Mouse (Mus musculus): ENCODE measurements around the gene Usp22.

DNA sequence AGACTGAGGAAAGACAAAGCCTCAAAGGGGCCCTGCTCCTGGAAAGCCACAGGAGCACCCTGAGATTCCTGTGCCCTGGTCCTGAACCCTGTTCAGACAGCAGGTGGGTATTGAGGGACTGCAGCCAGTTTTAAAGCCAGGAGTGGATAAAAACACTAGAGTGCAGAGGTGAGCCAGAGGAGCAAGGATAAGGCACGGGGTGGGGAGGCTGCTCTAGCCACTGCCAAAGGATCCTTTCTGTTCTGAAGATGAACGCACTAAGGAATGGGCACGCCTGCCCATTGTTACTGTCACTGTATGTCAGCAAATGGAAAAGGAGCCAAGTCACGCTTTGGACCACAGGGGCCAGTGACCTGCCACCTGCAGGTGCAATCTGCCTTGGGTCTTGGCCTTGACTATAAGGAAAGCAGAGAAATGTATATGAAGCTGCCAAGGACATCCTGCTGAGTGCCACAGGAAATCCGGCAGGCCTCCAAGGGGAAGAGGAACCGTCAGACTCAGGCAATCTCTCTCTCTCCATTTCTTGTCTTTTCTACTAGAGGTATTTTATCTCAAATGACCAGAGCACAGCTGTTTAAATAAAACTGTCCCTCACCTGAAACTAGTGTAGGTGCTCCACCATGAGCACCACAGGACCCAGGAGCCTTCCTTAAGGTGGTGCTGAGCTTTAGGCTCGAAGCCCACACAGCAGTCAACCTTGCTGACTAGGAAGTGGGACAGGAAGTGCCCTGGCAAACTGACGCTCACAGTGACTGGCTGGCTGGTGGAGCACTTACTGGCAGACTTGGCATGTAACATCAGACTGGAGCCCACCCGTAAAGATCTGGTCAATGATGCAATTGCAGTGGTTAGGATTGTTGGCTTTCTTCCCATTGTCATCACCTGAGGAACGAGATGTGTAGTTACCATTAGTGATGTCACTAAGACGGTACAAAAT lies 14.8 kb downstream of the Usp22 start:
- TF ChIP-seq CTCF (IDR thresholded peaks at IDR 0.05; ENCODE audit: insufficient read depth, low read depth, low read length) (no peak), POLR2A (IDR thresholded peaks at IDR 0.05; ENCODE audit: insufficient read depth, low read depth, low read length) (no peak)

Measured in olfactory bulb, adult 2 months (tissue).